Mouse (Mus musculus) frontal cortex, adult 2 months (tissue): ENCODE measurements around the gene Ccl9. TPM values are rescaled to one million over a fixed set of nuclear protein-coding genes. Genes with fewer than 3 reads are reported as not detected.

ENCODE experiments used
- DNase-seq, 2 experiments: peaks; one replicate each; pipeline ENCODE4 v3.0.0; 2022; ENCODE audit warnings: low spot score in 1 of 2; ENCODE audit errors: extremely low spot score in 1 of 2
- polyA plus RNA-seq: library from polyadenylated mRNA; depleted of rRNA; stranded (reverse); fragments of >200 nt; gene quantifications from 2 replicates; pipeline ENCODE4 v1.2.3, GENCODE M21; 2012; rRNA removed

Ccl9 gene
- polyA plus RNA-seq: 1.8 TPM in 2 replicates

DNA sequence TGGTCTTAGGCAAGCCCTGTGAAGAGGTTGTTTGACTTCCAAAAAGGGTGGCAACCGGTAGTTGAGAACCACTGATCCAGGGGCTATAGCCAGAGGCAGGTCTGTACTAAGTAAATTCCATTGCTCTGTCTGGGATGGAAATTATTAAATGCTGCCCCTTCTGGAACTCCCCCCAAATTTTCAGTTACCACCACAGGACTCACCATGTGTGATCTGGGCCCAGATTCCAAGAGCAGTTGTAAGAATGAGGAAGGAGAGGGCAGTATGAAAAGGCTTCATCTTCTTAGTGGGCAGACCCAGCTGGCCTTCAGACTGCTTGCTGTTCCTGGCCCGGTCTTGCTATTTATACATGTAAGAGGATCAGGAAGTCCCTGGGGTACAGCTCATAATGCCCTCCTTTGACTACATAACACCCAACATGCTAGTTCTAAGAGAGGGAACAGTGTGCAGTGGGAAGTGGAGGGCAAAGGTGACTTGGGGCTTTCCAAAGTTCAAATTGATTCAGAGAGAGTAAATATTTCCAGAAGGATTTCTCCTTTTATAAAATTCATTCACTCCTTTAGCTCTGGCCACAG is at the start of gene Ccl9:
Gene Ccl9 (minus strand): TSS at position 451 of the 575 bp plus-strand sequence.
- no peak for DNase-seq

DNA sequence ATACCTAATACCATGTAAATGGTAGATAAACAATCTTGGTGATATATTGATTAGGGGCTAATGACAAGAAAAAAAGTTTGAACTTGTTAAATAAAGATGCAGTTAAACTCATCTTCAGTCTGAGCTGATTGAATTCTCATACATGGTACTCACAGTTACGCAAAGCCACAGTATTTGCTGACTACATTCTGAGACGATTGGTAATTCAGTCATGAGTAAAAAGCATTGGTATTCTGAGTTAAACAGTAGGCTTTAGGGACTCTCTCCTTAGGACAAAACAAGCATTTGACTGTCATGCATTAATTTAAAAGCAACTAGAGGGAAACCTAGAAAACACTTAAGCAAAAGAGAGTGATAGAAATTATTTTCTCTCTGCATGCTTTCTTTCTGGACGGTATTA is 45.1 kb upstream of the Ccl9 start:
- DNase-seq: no peak

DNA sequence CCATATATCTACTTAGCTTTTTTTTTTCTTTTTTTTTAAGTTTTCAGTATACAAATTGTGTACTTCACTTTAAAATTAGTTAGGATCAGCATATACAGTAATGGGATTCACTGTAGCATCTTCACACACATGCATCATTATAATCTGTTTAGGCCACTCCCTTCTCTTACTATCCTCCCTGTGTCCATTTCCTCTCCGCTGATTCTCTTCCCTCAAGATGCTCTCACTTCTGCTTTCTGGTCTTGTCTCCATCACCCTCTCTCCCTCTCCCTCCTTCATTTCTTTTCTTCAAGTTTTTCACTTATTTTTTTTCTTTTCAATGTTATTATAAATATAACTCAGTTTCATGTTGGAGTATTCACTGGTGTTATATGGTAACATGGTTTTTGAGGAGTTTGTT is 40.6 kb upstream of the Ccl9 start:
- no peak for DNase-seq

DNA sequence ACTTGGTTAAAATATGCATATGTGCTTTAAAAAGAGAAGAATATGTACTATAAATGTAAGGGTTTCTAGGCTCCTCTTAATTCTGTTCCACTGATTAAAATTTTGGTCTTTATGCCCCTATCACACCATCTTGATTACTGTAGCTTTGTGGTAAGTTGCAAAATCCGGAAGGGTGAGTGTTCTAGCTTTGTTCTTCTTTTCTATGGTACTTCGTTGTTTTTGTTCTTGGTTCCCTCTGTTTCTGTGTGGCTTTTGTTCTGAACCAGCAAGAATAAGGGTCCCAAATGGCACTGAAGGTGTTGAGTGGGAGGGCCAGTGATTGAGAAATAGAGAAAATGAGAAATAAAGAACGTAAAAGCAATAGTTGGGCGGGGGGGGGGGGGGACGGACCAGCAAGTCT is 39.8 kb upstream of the Ccl9 start:
- DNase-seq: no peak

DNA sequence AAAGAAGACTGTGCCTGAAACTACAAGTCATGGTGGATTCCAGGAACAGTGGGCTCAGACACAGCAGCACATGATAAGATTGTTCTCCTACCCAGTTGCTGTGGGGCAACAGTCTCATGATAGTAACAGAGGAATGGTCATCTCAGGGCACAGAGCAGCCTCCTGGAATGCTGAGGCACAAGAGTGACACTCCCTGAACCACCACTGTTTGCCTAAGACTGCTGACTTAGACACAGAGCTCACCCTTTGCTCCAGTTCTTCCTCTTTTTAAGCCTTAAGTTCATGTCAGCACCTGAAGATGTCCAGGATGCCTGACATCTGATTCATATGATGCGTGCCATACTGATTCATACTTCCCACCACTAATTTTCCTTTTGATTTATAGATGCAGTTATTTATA is 38.1 kb upstream of the Ccl9 start:
- no peak for DNase-seq

DNA sequence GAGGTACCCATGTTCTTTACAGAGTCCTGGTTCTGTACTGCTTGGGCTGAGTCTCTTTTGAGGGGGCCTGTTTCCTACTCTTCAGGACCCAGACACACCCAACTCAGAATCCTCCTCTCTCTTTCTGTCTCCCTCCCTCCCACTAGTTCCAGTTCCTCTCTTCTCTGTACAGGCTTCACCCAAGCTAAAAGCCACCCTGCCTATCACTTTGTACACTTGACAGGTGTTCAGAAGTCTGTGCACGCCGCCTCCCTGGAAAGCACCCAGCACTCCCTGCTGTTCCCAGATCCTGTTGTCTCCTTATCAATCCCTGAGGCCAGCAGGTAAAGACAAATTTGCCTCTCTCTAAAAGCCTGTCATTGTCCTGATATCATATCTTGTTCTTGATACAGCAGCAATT is 32.5 kb upstream of the Ccl9 start:
- no peak for DNase-seq

DNA sequence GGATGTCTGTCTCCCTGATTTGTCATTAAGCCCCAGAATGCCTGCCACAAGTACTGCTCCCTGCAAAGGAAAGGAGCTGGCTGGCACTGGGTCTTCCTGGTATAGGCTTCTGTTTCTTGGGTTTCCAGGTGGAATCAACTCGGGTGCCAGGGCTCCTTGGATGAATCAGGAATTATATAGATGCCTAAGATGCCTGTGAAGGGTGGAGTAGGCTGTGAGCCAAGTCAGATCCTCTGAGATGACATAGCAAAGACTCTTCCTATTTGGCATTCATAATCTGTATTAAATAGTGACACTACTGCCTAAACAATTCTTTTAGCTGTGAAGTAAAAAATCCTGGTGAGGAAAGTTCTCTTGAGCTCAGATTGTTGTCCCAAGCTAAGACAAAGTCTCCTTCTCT is 28.0 kb upstream of the Ccl9 start:
- DNase-seq: no peak

DNA sequence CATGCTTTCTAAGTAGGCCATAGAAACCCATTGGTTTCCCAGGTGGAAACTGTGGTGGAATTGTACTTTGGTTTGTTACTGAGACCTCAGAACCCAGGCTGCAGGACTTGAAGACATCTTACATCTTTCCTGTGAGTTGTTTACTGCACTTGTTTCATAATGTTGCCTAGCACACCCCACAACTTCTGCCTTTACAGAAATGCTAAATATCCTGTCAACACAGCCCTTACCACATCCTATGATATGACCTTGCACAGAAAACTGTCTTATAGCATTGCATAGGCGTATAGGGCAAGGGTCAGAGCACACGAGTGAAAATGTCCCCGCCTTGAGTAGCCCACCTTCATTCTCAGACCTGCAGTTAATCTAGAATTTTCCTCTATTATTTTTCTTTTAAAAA is 27.1 kb upstream of the Ccl9 start:
- no peak for DNase-seq

DNA sequence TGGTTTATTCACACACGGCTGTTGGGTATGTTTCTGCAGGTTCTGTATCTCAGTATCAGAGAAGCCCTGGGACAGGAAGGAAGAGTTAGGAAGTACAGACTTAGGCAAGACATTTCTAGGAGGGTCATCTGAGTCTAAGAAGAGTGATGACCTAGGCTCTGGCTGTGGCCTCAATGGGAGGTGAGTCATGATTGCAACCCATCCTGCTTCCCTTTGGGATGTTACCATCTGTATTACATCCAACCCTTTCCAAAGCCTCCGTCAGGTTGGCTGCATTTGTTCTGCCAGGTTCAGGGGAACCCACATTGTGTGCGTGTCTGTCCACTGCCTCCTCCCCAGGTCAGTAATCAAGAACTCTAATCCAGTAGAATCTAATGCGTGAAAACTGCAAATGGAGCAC is 26.3 kb upstream of the Ccl9 start:
- no peak for DNase-seq

DNA sequence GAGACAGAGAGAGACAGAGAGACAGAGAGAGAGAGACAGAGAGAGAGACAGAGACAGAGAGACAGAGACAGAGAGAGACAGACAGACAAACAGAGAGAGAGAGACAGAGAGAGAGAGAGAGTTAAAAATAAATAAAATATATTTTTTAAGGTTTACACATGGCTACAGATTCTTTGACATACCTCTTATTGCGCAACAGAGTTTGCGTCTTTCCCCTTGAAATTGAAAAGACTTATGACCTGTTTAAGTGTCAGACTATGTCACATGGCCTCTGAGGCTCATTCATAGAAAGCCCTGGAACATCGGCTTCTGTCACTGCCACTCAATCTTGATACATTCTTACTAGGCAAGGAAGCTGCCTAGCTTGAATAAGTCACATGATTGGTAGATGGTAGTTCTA is 25.0 kb upstream of the Ccl9 start:
- DNase-seq: no peak

DNA sequence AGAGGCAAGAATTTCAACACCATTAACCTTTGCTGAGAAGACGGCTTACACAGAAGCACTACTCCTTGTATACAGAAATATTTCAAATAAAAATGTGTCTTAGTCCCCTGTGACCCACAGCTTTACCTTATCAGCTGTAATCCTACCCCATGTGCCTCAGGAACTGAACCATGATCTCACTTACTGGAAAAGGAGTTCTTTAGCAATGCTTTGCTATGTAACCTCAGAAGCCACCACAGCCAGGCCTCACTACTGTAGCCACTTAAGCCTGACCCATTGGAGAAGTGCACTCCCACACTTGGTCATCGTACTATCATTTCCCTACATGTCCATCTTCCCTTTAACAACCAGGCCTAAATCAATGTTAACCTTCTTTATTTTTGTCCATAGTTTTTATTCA is 22.1 kb upstream of the Ccl9 start:
- DNase-seq: no peak

DNA sequence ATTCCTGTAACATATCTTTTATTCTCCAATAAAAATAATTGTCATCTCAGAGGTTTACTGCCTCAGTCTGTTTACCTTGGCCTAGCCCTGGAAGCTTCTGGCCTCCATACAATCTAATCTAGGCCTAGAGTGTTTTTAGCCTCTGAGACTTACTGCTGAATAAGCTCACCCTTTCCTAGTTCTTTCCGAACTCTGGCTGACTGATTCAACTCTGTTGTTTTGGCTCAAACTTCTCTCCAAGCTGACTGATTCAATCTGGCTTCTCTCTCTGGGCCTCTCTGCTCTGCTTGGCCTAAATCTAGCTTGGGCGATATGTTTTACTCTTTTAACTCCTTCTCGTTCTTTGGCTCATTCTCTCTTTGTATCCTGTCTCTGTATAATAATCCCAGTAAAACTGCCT is 20.6 kb upstream of the Ccl9 start:
- no peak for DNase-seq

DNA sequence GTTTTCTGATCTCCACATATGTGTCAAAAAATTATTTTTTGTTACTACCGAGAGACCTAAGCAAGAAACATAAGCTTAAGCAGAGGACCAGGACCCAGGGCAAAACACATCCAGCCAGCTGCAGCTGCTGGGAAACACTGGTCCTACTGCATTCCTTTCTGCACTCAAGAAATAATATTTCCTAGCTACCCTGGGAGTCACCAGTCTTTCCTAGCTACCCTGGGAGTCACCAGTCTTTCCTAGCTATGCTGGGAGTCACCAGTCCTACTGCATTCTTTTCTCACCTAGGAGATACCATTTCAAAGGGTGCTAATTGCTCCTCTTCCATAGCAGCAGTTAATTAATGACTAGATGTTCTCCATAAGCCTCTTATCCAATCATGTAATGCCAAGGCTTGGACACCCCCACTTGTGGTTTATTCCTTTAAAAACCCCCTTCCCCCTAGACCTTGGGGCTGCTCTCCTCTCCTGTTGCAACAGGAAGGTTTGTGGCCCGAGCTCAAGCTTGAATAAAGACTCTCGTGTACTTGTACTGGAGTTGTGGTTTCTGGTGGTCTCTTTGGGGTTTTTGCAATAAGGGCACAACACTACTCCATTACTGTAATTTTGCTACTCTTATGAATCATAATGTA is 19.9 kb upstream of the Ccl9 start:
- DNase-seq: no peak

DNA sequence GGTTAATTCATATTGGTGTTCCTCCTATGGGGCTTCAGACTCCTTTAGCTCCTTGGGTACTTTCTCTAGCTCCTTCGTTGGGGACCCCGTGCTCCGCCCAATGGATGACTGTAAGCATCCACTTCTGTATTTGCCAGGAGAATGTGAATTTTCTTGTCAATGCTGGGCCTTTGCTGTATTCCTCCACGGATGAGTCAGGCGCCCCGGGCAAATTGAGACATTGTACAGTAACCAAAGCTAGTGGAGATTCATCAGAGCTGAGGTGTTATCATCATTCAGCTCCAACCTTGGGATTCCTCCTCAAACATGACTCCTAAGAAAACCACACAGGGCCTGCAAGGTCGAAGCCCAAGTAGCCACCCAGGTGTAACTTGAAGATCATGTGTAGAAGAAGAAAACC is 19.4 kb upstream of the Ccl9 start:
- DNase-seq: no peak

DNA sequence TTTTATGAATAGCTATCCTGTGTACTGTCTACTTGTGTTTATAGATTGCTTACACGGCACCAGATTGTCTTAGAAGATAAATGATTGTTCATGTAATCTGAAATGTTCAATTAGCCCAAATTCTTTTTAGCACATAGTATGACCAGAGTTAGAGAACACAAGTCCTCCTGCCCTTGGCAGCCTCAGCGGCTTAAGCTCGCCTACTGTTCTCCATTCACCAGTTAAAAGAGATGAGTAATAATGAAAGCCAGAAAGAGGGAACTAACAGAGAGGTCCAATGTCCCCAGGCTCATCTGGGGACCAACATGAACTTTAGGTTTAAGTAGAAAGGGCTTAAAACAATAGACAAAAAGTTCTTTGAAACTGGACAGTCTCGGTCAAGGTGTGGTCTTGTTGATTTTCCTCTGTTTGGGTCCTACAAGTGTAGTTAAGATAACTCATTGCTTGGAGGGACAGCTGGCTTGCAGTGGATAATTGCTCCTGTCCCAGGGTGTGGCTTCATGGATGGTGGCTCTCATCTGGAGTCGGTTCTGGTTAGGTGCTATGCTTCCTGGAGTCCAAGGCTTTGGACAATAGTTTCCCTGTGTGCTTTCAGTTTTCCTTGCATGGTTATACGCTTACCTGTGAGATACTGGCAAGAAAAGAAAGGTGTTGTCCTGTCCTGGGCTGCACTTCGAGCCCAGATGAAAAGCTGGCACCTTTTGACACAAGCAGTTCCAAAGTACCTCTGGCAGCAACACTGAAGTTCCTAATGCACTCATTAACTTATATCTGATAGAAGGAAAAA is 17.4 kb upstream of the Ccl9 start:
- no peak for DNase-seq

DNA sequence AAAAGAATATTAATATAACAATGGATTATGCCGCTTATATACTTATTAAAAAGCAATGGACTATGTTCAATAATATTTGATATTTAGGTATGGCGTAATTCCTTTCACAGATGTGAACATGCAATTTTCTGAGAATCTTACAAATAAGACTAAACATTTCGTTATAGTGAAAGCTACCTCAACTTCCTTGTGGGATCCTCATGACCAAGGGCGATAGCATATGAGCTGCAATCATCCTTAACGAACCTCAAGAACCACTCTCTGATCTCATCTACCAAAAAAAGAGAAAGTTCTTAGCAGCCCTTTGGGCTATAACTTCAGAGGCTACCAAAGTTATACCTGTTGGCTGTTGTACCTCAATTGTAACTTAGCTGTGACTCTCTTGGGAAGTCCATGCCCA is 15.0 kb upstream of the Ccl9 start:
- DNase-seq: no peak

DNA sequence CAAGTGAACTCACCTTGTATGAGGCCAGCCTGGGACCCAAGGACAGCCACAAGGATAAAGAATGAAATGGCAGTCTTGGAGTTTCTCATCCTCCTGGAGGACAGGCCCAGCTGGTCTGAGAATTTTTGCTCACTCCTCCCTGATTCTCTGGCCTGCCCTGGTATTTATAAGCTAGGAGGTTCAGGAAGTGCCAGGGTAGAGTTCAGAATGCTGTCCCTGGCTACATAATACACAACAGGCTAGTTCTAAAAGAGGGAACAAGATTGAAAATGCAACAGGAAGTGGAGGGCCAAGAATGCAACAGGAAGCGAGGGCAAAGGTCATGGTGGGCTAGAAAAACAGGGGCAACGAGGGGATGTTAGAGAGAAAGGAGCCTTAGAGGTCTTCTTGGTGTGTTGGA is 14.4 kb upstream of the Ccl9 start, which contains the start of gene Ccl6:
Gene Ccl6 (minus strand): TSS at position 235 of the 400 bp plus-strand sequence.
- DNase-seq: no peak

DNA sequence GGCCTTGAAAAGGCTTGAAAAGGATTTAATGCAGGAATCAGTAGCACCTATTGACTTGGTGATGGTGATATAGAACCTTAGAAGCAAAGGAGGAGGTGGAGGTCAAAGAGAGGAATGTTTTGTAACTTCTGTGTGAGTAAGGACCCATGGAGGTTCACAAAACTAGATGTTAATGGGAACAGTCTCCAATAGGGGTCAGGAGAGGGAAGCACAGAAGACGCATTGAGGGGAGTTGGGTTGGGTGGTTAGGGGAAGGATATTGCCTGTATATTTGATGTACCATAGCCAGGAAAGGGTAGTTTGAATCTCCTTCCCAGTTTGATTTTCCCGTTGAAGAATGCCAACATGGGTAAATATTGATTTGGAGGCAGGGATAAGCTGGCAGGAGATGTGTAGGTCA is 5.8 kb upstream of the Ccl9 start:
- DNase-seq: no peak

DNA sequence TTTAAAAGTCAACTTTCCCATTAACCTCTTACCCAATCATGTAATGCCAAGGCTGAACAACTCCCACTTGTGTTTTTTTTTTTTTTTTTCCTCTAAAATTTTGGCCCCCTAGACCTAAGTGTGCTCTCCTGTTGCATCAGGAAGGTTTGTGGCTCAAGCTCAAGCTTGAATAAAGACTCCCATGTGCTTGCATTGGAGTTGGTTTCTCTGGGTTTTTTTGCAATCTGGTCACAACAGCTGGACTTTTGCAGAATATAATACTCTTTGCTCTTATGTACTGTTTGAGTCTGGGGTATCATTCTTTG is 5.0 kb upstream of the Ccl9 start:
- no peak for DNase-seq

DNA sequence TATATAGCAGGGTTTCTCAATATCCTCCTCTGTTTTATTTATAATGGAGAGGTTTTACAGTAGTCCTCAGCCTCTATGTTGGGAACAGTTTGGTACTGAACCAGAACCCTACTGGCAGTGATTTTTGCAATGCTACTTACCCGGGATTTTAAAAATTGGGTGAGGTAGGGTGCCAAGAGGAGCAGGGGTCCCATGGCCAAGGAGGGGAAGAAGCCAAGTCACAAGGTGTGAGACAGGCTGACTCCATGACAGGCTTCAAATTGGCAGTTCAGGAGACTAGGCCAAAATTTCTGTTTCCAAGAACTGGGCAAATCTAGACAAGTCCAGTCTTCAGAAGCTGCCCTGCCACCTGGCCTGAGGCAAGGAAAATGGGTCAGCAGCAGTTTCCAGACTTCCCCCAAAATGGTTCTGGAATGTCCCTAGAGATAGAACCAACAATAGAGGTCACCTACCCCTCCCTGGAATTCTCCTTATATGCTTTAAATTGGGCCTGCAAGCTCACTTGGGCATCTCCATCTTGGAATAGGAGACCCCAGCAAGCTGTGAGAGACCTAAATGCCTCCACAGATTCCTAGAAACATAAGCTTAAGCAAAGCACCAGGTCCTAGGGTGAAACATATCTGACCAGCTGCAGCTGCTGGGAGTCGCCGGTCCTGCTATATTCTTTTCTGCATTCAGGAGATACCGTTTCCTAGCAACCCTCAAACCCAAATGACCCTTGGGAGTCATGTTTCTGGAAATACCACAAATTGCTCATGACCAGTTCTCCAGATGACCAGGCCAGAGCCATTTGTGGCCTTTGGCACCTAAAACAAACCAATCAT is 4.4 kb upstream of the Ccl9 start:
- no peak for DNase-seq
